Mouse (Mus musculus) heart, embryonic 14.5 days (tissue): Measurements from ENCODE around the gene Azi2. TPM values are rescaled to one million over a fixed set of nuclear protein-coding genes. Genes with fewer than 3 reads are reported as not detected.

Experiments used
- ATAC-seq: fragments of 200-750 bp; cut with Nextera tagmentation; 2 replicates; pipeline ENCODE4 v1.8.0; 2017; ENCODE audit warnings: low read depth, moderate TSS enrichment; ENCODE audit not compliant: insufficient number of reproducible peaks, insufficient read depth, low FRiP score
- H3K27ac ChIP-seq, 2 experiments: fragments of 200-500 bp in 1 of 2; fragments of 300-500 bp in 1 of 2; sonication (generic) in 1 of 2; replicated peaks in 1 of 2; 2 replicates each; pipeline ENCODE4 v1.5.1; 2012 to 2014; ENCODE audit warnings: low read depth in 2 of 2, low read length in 2 of 2, control low read depth in 1 of 2, mild to moderate bottlenecking in 1 of 2, mixed read lengths in 1 of 2; ENCODE audit not compliant: control insufficient read depth in 1 of 2, insufficient read depth in 1 of 2
- H3K27me3 ChIP-seq: fragments of 300-500 bp; sonication (generic); 2 replicates; pipeline ENCODE4 v1.6.1; 2014; ENCODE audit warnings: mild to moderate bottlenecking, low read length, control low read depth; ENCODE audit not compliant: control insufficient read depth, insufficient read depth
- H3K36me3 ChIP-seq: fragments of 300-500 bp; sonication (generic); 2 replicates; pipeline ENCODE4 v1.6.1; 2014; ENCODE audit warnings: mild to moderate bottlenecking, control low read depth, low read length, mixed read lengths; ENCODE audit not compliant: control insufficient read depth, insufficient read depth
- H3K4me1 ChIP-seq, 2 experiments: fragments of 200-500 bp in 1 of 2; fragments of 300-500 bp in 1 of 2; sonication (generic) in 1 of 2; 2 replicates each; pipeline ENCODE4 v1.6.1; 2012 to 2014; ENCODE audit warnings: low read length in 2 of 2, control low read depth in 1 of 2, mixed read lengths in 1 of 2; ENCODE audit not compliant: control insufficient read depth in 2 of 2, insufficient read depth in 2 of 2
- H3K4me2 ChIP-seq: fragments of 300-500 bp; sonication (generic); 2 replicates; pipeline ENCODE4 v1.6.1; 2014; ENCODE audit warnings: mild to moderate bottlenecking, low read length
- H3K4me3 ChIP-seq, 2 experiments: fragments of 200-500 bp in 1 of 2; fragments of 300-500 bp in 1 of 2; sonication (generic) in 1 of 2; 2 replicates each; pipeline ENCODE4 v1.5.1; 2012 to 2014; ENCODE audit warnings: low read length in 2 of 2, mild to moderate bottlenecking in 2 of 2, control low read depth in 1 of 2, low read depth in 1 of 2, moderate library complexity in 1 of 2; ENCODE audit not compliant: control insufficient read depth in 1 of 2, insufficient read depth in 1 of 2
- H3K9ac ChIP-seq: fragments of 300-500 bp; sonication (generic); 2 replicates; pipeline ENCODE4 v1.6.1; 2014; ENCODE audit warnings: mild to moderate bottlenecking, low read length
- H3K9me3 ChIP-seq: fragments of 300-500 bp; sonication (generic); 2 replicates; pipeline ENCODE4 v1.6.1; 2016; ENCODE audit warnings: low read length, control low read depth; ENCODE audit not compliant: control insufficient read depth
- WGBS: fragments of 180-500 bp; shearing (Covaris S2); extraction: QIAGEN DNeasy Blood & Tissue Kit; methylation state at CpG from one replicate; pipeline ENCODE4 v1.1.7; 2014; 5-methylcytosine and 5-hydroxymethylcytosine counted together
- microRNA-seq: library from miRNA; unstranded; fragments of <30 nt; microRNA quantifications from one replicate; pipeline ENCODE4, GENCODE M21; 2016
- polyA plus RNA-seq: library from polyadenylated mRNA; unstranded; fragments of >200 nt; fragmentation: Nextera tagmentation; extraction: Ambion mirVana; gene quantifications from 2 replicates; pipeline ENCODE4 v1.2.1, GENCODE M21; 2014

The Azi2 gene
- polyA plus RNA-seq, 1 experiment from 2014 or later: 71.9 TPM

- no peaks in the 10 kb centered on the region for H3K9me3 ChIP-seq
- no peak overlapping the region for H3K4me3 ChIP-seq
- no peak overlapping the region for H3K27ac ChIP-seq
- 87% methylated on average over 2 of the region's 2 CpGs for WGBS
- H3K4me2 ChIP-seq: no peak overlapping the region
- ATAC-seq: no peak
- no peaks in the 10 kb centered on the region for H3K27me3 ChIP-seq
- H3K9ac ChIP-seq: no peak overlapping the region
- H3K36me3 ChIP-seq: 0 out of 2 replicates have a peak, but pooled peaks cover 4% of the 10 kb centered on the region
- no peaks in the 10 kb centered on the region for H3K4me1 ChIP-seq
Observed at GRCm38 (mm10) chr9:118110360-118110710, 70.0 kb downstream of the Azi2 start.

Small RNA genes within 50 kb of the gene (microRNA-seq; reads per million reads assigned to microRNA genes)
- gene Gm22008: not detected

Other genes starting within 250 kb of the Azi2 start
- 49.1 and 50.1 TPM in 2 replicates for gene Cmc1, start 109.7 kb downstream of the Azi2 start, polyA plus RNA-seq